Mouse (Mus musculus): ENCODE results near the gene Mfap3.

GRCm38 (mm10) chr11:57474296-57474941 is 44.0 kb upstream of the Mfap3 start:
- TF ChIP-seq CTCF (IDR thresholded peaks at IDR 0.05; ENCODE audit: low read depth, low read length) (no peak), GATA1 (IDR thresholded peaks at IDR 0.05; ENCODE audit: borderline replicate concordance, low read length) (no peak)

Measured in G1E (cell line).